In genomic region chr5:136109042-136109441, GRCm38 (mm10) we compare ENCODE assay signal across 29 mouse cellular contexts. TPM values are rescaled to one million over a fixed set of nuclear protein-coding genes. Genes with fewer than 3 reads are reported as not detected.
DNase-seq lines count a peak whose midpoint lies in the region; ATAC-seq lines count a peak whose summit lies in the region.
"Had no signal": no experiment of that assay in that cellular context is flagged by ENCODE, and none has a peak within 500 bp of the region (broad histone marks: within the 10 kb centered on the region; RNA-seq: fewer than 3 reads in every experiment).

No protein-coding gene starts in this region.

- WGBS in neural tube, embryonic 13.5 days: 84% methylated on average over 3 of the region's 3 CpGs

- peaks cover 2% of the 10 kb centered on the region; the same call in 1 of the 2 replicates for H3K36me3 ChIP-seq in neural tube, embryonic 13.5 days
- H3K36me3 ChIP-seq: G1E; heart, embryonic 12.5 days; liver, embryonic 12.5 days; midbrain, embryonic 13.5 days had no signal

- no peaks in the 10 kb centered on the region for H3K9me3 ChIP-seq in neural tube, embryonic 13.5 days
- H3K9me3 ChIP-seq: heart, embryonic 12.5 days; kidney, embryonic 15.5 days; midbrain, embryonic 13.5 days had no signal

- H3K27me3 ChIP-seq in neural tube, embryonic 13.5 days: no peaks in the 10 kb centered on the region; the same call in 1 of the 2 replicates
- H3K27me3 ChIP-seq: heart, embryonic 12.5 days; kidney, embryonic 15.5 days had no signal

- H3K4me1 ChIP-seq in neural tube, embryonic 13.5 days (replicated peaks): no peaks in the 10 kb centered on the region
- H3K4me1 ChIP-seq: forebrain, embryonic 10.5 days; heart, embryonic 12.5 days; hindbrain, embryonic 13.5 days; kidney, embryonic 15.5 days; midbrain, embryonic 13.5 days had no signal

- H3K4me3 ChIP-seq in neural tube, embryonic 13.5 days: no peak overlapping the region
- H3K4me3 ChIP-seq: forebrain, embryonic 10.5 days; heart, embryonic 12.5 days; hindbrain, embryonic 13.5 days; kidney, embryonic 15.5 days; left cerebral cortex, adult 2 months; liver, embryonic 12.5 days; midbrain, embryonic 13.5 days had no signal

- no peak overlapping the region for H3K4me2 ChIP-seq in neural tube, embryonic 13.5 days
- H3K4me2 ChIP-seq: heart, embryonic 12.5 days; hindbrain, embryonic 13.5 days; kidney, embryonic 15.5 days; liver, embryonic 12.5 days; lung, embryonic 14.5 days; midbrain, embryonic 13.5 days had no signal

- no peak overlapping the region for H3K27ac ChIP-seq in neural tube, embryonic 13.5 days (replicated peaks)
- H3K27ac ChIP-seq: forebrain, embryonic 10.5 days; hindbrain, embryonic 13.5 days; kidney, embryonic 15.5 days; left cerebral cortex, adult 2 months; liver, embryonic 12.5 days; midbrain, embryonic 13.5 days had no signal

- peak; percentile 49 for DNase-seq in adrenal gland, adult 2 months
- no peak for DNase-seq in adrenal gland, postnatal 10 days
- no peak for DNase-seq in neural tube, embryonic 10.5 days (ENCODE audit: extremely low spot score, low spot score)
- DNase-seq in MN1 (ENCODE audit: low spot score): peak; percentile 25
- DNase-seq in lung, postnatal 10 days: no peak
- DNase-seq in gastrocnemius, postnatal 36 days: no peak
- DNase-seq in right cerebral cortex, adult 2 months (ENCODE audit: low spot score in 2 of 2): no peak
- DNase-seq: B cell, adult 2 months; cerebellum, adult 11 months; cerebellum, postnatal 10 days; forebrain, postnatal 0 days; heart, postnatal 14 days; kidney, postnatal 4 days; layer of hippocampus, adult 9-11 months; lung, embryonic 14.5 days; lung, postnatal 4 days; thymus, postnatal 25 days had no signal

- no peak for ATAC-seq in neural tube, embryonic 13.5 days (ENCODE audit: low read depth)
- ATAC-seq: forebrain, postnatal 0 days; inflammation-experienced regulatory T-cells, adult 6 months; liver, embryonic 12.5 days; midbrain, embryonic 13.5 days had no signal

- 0 out of 2 replicates have a peak overlapping the region, but pooled peaks have one; percentile 12 for H3K9ac ChIP-seq in neural tube, embryonic 13.5 days
- H3K9ac ChIP-seq: forebrain, postnatal 0 days; heart, embryonic 12.5 days; hindbrain, embryonic 13.5 days; kidney, embryonic 15.5 days; liver, embryonic 12.5 days; lung, embryonic 14.5 days; midbrain, embryonic 13.5 days had no signal

- intact Hi-C loops in gastrocnemius, postnatal 36 days (cut with DNase I): no loop called here

RNA-seq across cellular contexts. Expression of gene Polr2j, which starts 7.4 kb away (rescaled TPM):
- total RNA-seq in adrenal gland, adult 2 months (2021): 10 to 100 TPM; 88.6 to 94.3 TPM
- polyA plus RNA-seq in adrenal gland, adult 2 months (2012; rRNA removed): 22.3 and 34.0 TPM in 2 replicates
- total RNA-seq in adrenal gland, postnatal 10 days (2021): 10 to 100 TPM; 84.1 to 89.4 TPM
- polyA plus RNA-seq in neural tube, embryonic 13.5 days (2015; fragmentation: Nextera tagmentation; extraction: Ambion mirVana): 210 and 232 TPM in 2 replicates
- total RNA-seq in gastrocnemius, postnatal 36 days (2021): 10 to 100 TPM; 56.0 to 60.9 TPM

RNA-seq across cellular contexts. Expression of gene Rasa4, which starts 25.3 kb away (rescaled TPM):
- total RNA-seq in adrenal gland, adult 2 months (2021): 10 to 100 TPM; 10.5 to 14.7 TPM
- 29.5 and 34.4 TPM in 2 replicates for polyA plus RNA-seq in adrenal gland, adult 2 months (2012; rRNA removed)
- total RNA-seq in adrenal gland, postnatal 10 days (2021): 10 to 100 TPM in 1 of 2 experiments, 1 to 10 TPM in 1; 8.4 to 13.7 TPM
- polyA plus RNA-seq in neural tube, embryonic 13.5 days (2015; fragmentation: Nextera tagmentation; extraction: Ambion mirVana): 19.7 and 19.9 TPM in 2 replicates
- 10 to 100 TPM; 23.8 to 23.9 TPM for total RNA-seq in gastrocnemius, postnatal 36 days (2021)

RNA-seq across cellular contexts. Expression of gene Lrwd1, which starts 26.8 kb away (rescaled TPM):
- 10 to 100 TPM in 1 of 2 experiments, 1 to 10 TPM in 1; 8.0 to 11.9 TPM for total RNA-seq in adrenal gland, adult 2 months (2021)
- polyA plus RNA-seq in adrenal gland, adult 2 months (2012; rRNA removed): 24.8 and 26.6 TPM in 2 replicates
- 10 to 100 TPM in 1 of 2 experiments, 1 to 10 TPM in 1; 8.6 to 11.9 TPM for total RNA-seq in adrenal gland, postnatal 10 days (2021)
- 25.0 and 25.6 TPM in 2 replicates for polyA plus RNA-seq in neural tube, embryonic 13.5 days (2015; fragmentation: Nextera tagmentation; extraction: Ambion mirVana)
- total RNA-seq in gastrocnemius, postnatal 36 days (2021): 1 to 10 TPM; 3.7 to 4.0 TPM

RNA-seq across cellular contexts. Expression of gene Alkbh4, which starts 26.9 kb away (rescaled TPM):
- 1 to 10 TPM; 7.8 to 8.9 TPM for total RNA-seq in adrenal gland, adult 2 months (2021)
- 16.3 and 20.6 TPM in 2 replicates for polyA plus RNA-seq in adrenal gland, adult 2 months (2012; rRNA removed)
- 1 to 10 TPM; 5.6 to 9.2 TPM for total RNA-seq in adrenal gland, postnatal 10 days (2021)
- 21.1 and 22.4 TPM in 2 replicates for polyA plus RNA-seq in neural tube, embryonic 13.5 days (2015; fragmentation: Nextera tagmentation; extraction: Ambion mirVana)
- 1 to 10 TPM; 3.8 to 4.1 TPM for total RNA-seq in gastrocnemius, postnatal 36 days (2021)

RNA-seq across cellular contexts. Expression of gene Upk3bl, which starts 54.8 kb away (rescaled TPM):
- under 1 TPM in 1 of 2 experiments, not detected in 1; 0.35 TPM for total RNA-seq in adrenal gland, adult 2 months (2021)
- 0.30 TPM in 1 of 2 replicates, not detected in the other for polyA plus RNA-seq in adrenal gland, adult 2 months (2012; rRNA removed)
- total RNA-seq in adrenal gland, postnatal 10 days (2021): under 1 TPM; 0.39 to 0.45 TPM
- 0.63 TPM in 1 of 2 replicates, not detected in the other for polyA plus RNA-seq in neural tube, embryonic 13.5 days (2015; fragmentation: Nextera tagmentation; extraction: Ambion mirVana)
- not detected for total RNA-seq in gastrocnemius, postnatal 36 days (2021)
- total RNA-seq: forebrain, postnatal 0 days; G1E; gastrocnemius, adult 18-20 months; heart, postnatal 14 days; left cerebral cortex, adult 2 months had no signal
- polyA plus RNA-seq: forebrain, postnatal 0 days; G1E; hindbrain, embryonic 13.5 days; inflammation-experienced regulatory T-cells, adult 6 months; midbrain, embryonic 13.5 days; neural tube, embryonic 14.5 days had no signal

Comparison
In these comparisons a context has a peak if more than half of its experiments do, and no peak if none do; other contexts are left out.
1. DNase-seq: peak in adrenal gland, adult 2 months (single experiment) and MN1 (single experiment); none in adrenal gland, postnatal 10 days (single experiment), neural tube, embryonic 10.5 days (single experiment), lung, postnatal 10 days (single experiment), gastrocnemius, postnatal 36 days (0 of 2) and right cerebral cortex, adult 2 months (0 of 2).